Mouse (Mus musculus) G1E-ER4 (cell line): ENCODE data around the gene Gm20388. TPM values are rescaled to one million over a fixed set of nuclear protein-coding genes. Genes with fewer than 3 reads are reported as not detected.

Experiments used
- GATA1 ChIP-seq: IDR thresholded peaks from one replicate; pipeline ENCODE4 v1.8.0; 2012; ENCODE audit warnings: low read length, inconsistent platforms
- polyA plus RNA-seq: library from polyadenylated mRNA; stranded (reverse); fragments of >175 nt; gene quantifications from 2 replicates; pipeline ENCODE4 v1.2.3, GENCODE M21; 2012

Gene Gm20388
- polyA plus RNA-seq, 1 experiment = not detected

- no peak for TF ChIP-seq GATA1
These were observed 3023.3 kb downstream of the Gm20388 start for GRCm38 (mm10) chr8:122933973-122934372.

- TF ChIP-seq GATA1 = no peak
These were observed 3024.5 kb downstream of the Gm20388 start for GRCm38 (mm10) chr8:122935118-122935517.

- TF ChIP-seq GATA1 = no peak
These were observed 3025.3 kb downstream of the Gm20388 start for GRCm38 (mm10) chr8:122935912-122936311.

GRCm38 (mm10) chr8:122937545-122938053 lies 3027.0 kb downstream of the Gm20388 start:
- no peak for TF ChIP-seq GATA1

GRCm38 (mm10) chr8:122938170-122938569 lies 3027.5 kb downstream of the Gm20388 start:
- no peak for TF ChIP-seq GATA1

- TF ChIP-seq GATA1 = no peak
These were observed 3027.9 kb downstream of the Gm20388 start for GRCm38 (mm10) chr8:122938591-122938990.

- TF ChIP-seq GATA1 = no peak
These were observed 3032.4 kb downstream of the Gm20388 start for GRCm38 (mm10) chr8:122942803-122943713.

GRCm38 (mm10) chr8:122945775-122946174 lies 3035.1 kb downstream of the Gm20388 start:
- no peak for TF ChIP-seq GATA1

- TF ChIP-seq GATA1 = no peak
These were observed 3039.1 kb downstream of the Gm20388 start for GRCm38 (mm10) chr8:122949701-122950100.

- TF ChIP-seq GATA1 = no peak
These were observed 3040.8 kb downstream of the Gm20388 start for GRCm38 (mm10) chr8:122951456-122951855.

GRCm38 (mm10) chr8:122953028-122953427 lies 3042.4 kb downstream of the Gm20388 start:
- TF ChIP-seq GATA1 = no peak

GRCm38 (mm10) chr8:122954090-122954799 lies 3043.6 kb downstream of the Gm20388 start:
- TF ChIP-seq GATA1 = no peak

- no peak for TF ChIP-seq GATA1
These were observed 3044.6 kb downstream of the Gm20388 start for GRCm38 (mm10) chr8:122955195-122955594.

- peak; percentile 34 for TF ChIP-seq GATA1
These were observed 3045.4 kb downstream of the Gm20388 start for GRCm38 (mm10) chr8:122955997-122956396.

- no peak for TF ChIP-seq GATA1
These were observed 3049.7 kb downstream of the Gm20388 start for GRCm38 (mm10) chr8:122960323-122960722.

GRCm38 (mm10) chr8:122960932-122961331 lies 3050.3 kb downstream of the Gm20388 start:
- TF ChIP-seq GATA1 = peak; percentile 59

- TF ChIP-seq GATA1 = no peak
These were observed 3050.8 kb downstream of the Gm20388 start for GRCm38 (mm10) chr8:122961458-122961857.
